Mouse (Mus musculus) embryonic fibroblast, embryonic 13.5 days (primary cell): ENCODE results near the gene Eif2s1.

Source experiments
- CTCF ChIP-seq: IDR thresholded peaks from 2 replicates; pipeline ENCODE4 v1.5.1; 2011; ENCODE audit warnings: mild to moderate bottlenecking, control low read depth, low read length, moderate library complexity, borderline replicate concordance; ENCODE audit not compliant: insufficient read depth
- POLR2A ChIP-seq: IDR thresholded peaks from 2 replicates; pipeline ENCODE4 v1.6.1; 2011; ENCODE audit warnings: low read depth, mild to moderate bottlenecking, control low read depth, low read length, moderate library complexity

- TF ChIP-seq POLR2A (no peak), CTCF (no peak)
These were observed 49.3 kb downstream of the Eif2s1 start for GRCm38 (mm10) chr12:78910684-78911461.
